Mouse (Mus musculus): ENCODE data around the gene Rgs21. TPM values are rescaled to one million over a fixed set of nuclear protein-coding genes. Genes with fewer than 3 reads are reported as not detected.
A peak's percentile ranks its signal among the peaks of the same experiment; 100 is the strongest.

Rgs21 gene
- polyA plus RNA-seq (2015; fragmentation: Nextera tagmentation; extraction: Ambion mirVana), result not detected in 2 replicates

- Histone ChIP-seq H3K36me3 (ENCODE audit: insufficient read depth, low read length) (no peaks in the 10 kb centered on the region), H3K9ac (ENCODE audit: low read depth, low read length) (no peak within 1 kb of the TSS), H3K4me2 (ENCODE audit: low read length) (no peak within 1 kb of the TSS), H3K4me1 (replicated peaks; ENCODE audit: insufficient read depth, low read length) (no peaks in the 10 kb centered on the region), H3K9me3 (replicated peaks; ENCODE audit: low read length) (no peaks in the 10 kb centered on the region), H3K27me3 (ENCODE audit: insufficient read depth, low read length) (no peaks in the 10 kb centered on the region), H3K4me3 (replicated peaks; ENCODE audit: low read depth, low read length) (no peak within 1 kb of the TSS), H3K27ac (no peak within 1 kb of the TSS)
- ATAC-seq (replicated peaks; ENCODE audit: low FRiP score, low read depth) (no peak), DNase-seq (ENCODE audit: low spot score) (no peak)
- WGBS, result 65% methylated on average over 3 of the region's 3 CpGs
- no peak for TF ChIP-seq CTCF (IDR thresholded peaks at IDR 0.05; ENCODE audit: low read depth)
These were observed at the start of gene Rgs21 for GRCm38 (mm10) chr1:144567567-144567966. Gene Rgs21 (minus strand): TSS chr1:144567667.

- H3K36me3 ChIP-seq (ENCODE audit: insufficient read depth, low read length), result no peaks in the 10 kb centered on the region
- no peak overlapping the region for H3K27ac ChIP-seq
- no peak for TF ChIP-seq CTCF (IDR thresholded peaks at IDR 0.05; ENCODE audit: low read depth)
- 94% methylated on average over 1 of the region's 1 CpGs for WGBS
- no peak overlapping the region for H3K4me2 ChIP-seq (ENCODE audit: low read length)
- no peak overlapping the region for H3K9ac ChIP-seq (ENCODE audit: low read depth, low read length)
- H3K4me3 ChIP-seq (replicated peaks; ENCODE audit: low read depth, low read length), result no peak overlapping the region
- DNase-seq (ENCODE audit: low spot score), result no peak
- H3K4me1 ChIP-seq (replicated peaks; ENCODE audit: insufficient read depth, low read length), result no peaks in the 10 kb centered on the region
- ATAC-seq (replicated peaks; ENCODE audit: low FRiP score, low read depth), result no peak
- H3K9me3 ChIP-seq (replicated peaks; ENCODE audit: low read length), result no peaks in the 10 kb centered on the region
- H3K27me3 ChIP-seq (ENCODE audit: insufficient read depth, low read length), result no peaks in the 10 kb centered on the region
These were observed 36.6 kb upstream of the Rgs21 start for GRCm38 (mm10) chr1:144604071-144604470.

- no peak for TF ChIP-seq CTCF (IDR thresholded peaks at IDR 0.05; ENCODE audit: low read depth)
- ATAC-seq (replicated peaks; ENCODE audit: low FRiP score, low read depth) (no peak), DNase-seq (ENCODE audit: low spot score) (no peak)
- H3K4me3 ChIP-seq (replicated peaks; ENCODE audit: low read depth, low read length), result no peak overlapping the region
- H3K9me3 ChIP-seq (replicated peaks; ENCODE audit: low read length), result no peaks in the 10 kb centered on the region
- H3K27me3 ChIP-seq (ENCODE audit: insufficient read depth, low read length), result no peaks in the 10 kb centered on the region
- no peak overlapping the region for H3K9ac ChIP-seq (ENCODE audit: low read depth, low read length)
- 72% methylated on average over 2 of the region's 2 CpGs for WGBS
- H3K4me2 ChIP-seq (ENCODE audit: low read length), result no peak overlapping the region
- no peaks in the 10 kb centered on the region for H3K36me3 ChIP-seq (ENCODE audit: insufficient read depth, low read length)
- H3K27ac ChIP-seq, result no peak overlapping the region
- H3K4me1 ChIP-seq (replicated peaks; ENCODE audit: insufficient read depth, low read length), result no peaks in the 10 kb centered on the region
These were observed 35.5 kb upstream of the Rgs21 start for GRCm38 (mm10) chr1:144602987-144603386.

DNA sequence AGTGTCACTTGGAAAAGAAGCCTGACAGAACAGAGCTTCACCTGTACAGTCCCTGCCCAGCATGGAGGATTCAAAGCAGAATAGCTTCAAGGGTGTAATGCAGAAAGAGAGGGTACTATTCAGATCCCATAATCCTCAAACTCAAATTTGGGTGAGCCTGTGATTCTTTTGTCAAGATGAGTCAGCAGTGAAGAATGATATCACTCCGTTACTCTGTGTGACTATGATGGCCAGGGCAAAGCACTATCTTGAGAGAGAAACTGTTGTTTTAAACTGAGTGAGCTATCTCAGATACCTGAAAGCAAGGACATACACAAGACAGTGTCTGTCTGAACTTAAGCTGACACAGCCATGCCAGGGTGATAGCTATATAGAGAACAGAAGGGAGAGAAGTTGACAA is 11.9 kb upstream of the Rgs21 start:
- no peaks in the 10 kb centered on the region for H3K4me1 ChIP-seq (replicated peaks; ENCODE audit: insufficient read depth, low read length)
- TF ChIP-seq CTCF (IDR thresholded peaks at IDR 0.05; ENCODE audit: low read depth), result no peak
- H3K27me3 ChIP-seq (ENCODE audit: insufficient read depth, low read length), result no peaks in the 10 kb centered on the region
- ATAC-seq (replicated peaks; ENCODE audit: low FRiP score, low read depth) (no peak), DNase-seq (ENCODE audit: low spot score) (no peak)
- H3K9ac ChIP-seq (ENCODE audit: low read depth, low read length), result no peak overlapping the region
- WGBS, result 87% methylated on average over 1 of the region's 1 CpGs
- no peaks in the 10 kb centered on the region for H3K9me3 ChIP-seq (replicated peaks; ENCODE audit: low read length)
- no peak overlapping the region for H3K27ac ChIP-seq
- no peak overlapping the region for H3K4me2 ChIP-seq (ENCODE audit: low read length)
- no peaks in the 10 kb centered on the region for H3K36me3 ChIP-seq (ENCODE audit: insufficient read depth, low read length)
- no peak overlapping the region for H3K4me3 ChIP-seq (replicated peaks; ENCODE audit: low read depth, low read length)

- Histone ChIP-seq H3K4me2 (ENCODE audit: low read length) (no peak overlapping the region), H3K9ac (ENCODE audit: low read depth, low read length) (no peak overlapping the region), H3K36me3 (ENCODE audit: insufficient read depth, low read length) (no peaks in the 10 kb centered on the region), H3K9me3 (replicated peaks; ENCODE audit: low read length) (no peaks in the 10 kb centered on the region), H3K4me1 (replicated peaks; ENCODE audit: insufficient read depth, low read length) (no peaks in the 10 kb centered on the region), H3K27me3 (ENCODE audit: insufficient read depth, low read length) (no peaks in the 10 kb centered on the region), H3K4me3 (replicated peaks; ENCODE audit: low read depth, low read length) (no peak overlapping the region), H3K27ac (no peak overlapping the region)
- ATAC-seq (replicated peaks; ENCODE audit: low FRiP score, low read depth) (no peak), DNase-seq (ENCODE audit: low spot score) (no peak)
- TF ChIP-seq CTCF (IDR thresholded peaks at IDR 0.05; ENCODE audit: low read depth), result peak; percentile 34
- WGBS, result 88% methylated on average over 2 of the region's 2 CpGs
These were observed 5.5 kb upstream of the Rgs21 start for GRCm38 (mm10) chr1:144572972-144573371.

GRCm38 (mm10) chr1:144569905-144570304 is 2.4 kb upstream of the Rgs21 start:
- Histone ChIP-seq H3K9me3 (replicated peaks; ENCODE audit: low read length) (no peaks in the 10 kb centered on the region), H3K36me3 (ENCODE audit: insufficient read depth, low read length) (no peaks in the 10 kb centered on the region), H3K27me3 (ENCODE audit: insufficient read depth, low read length) (no peaks in the 10 kb centered on the region), H3K9ac (ENCODE audit: low read depth, low read length) (no peak overlapping the region), H3K4me3 (replicated peaks; ENCODE audit: low read depth, low read length) (no peak overlapping the region), H3K27ac (no peak overlapping the region), H3K4me1 (replicated peaks; ENCODE audit: insufficient read depth, low read length) (no peaks in the 10 kb centered on the region), H3K4me2 (ENCODE audit: low read length) (no peak overlapping the region)
- TF ChIP-seq CTCF (IDR thresholded peaks at IDR 0.05; ENCODE audit: low read depth), result no peak
- DNase-seq (ENCODE audit: low spot score), result no peak
- 74% methylated on average over 3 of the region's 3 CpGs for WGBS
- ATAC-seq (replicated peaks; ENCODE audit: low FRiP score, low read depth), result no peak

GRCm38 (mm10) chr1:144545142-144545541 is 22.3 kb downstream of the Rgs21 start:
- no peak for ATAC-seq (replicated peaks; ENCODE audit: low FRiP score, low read depth)
- Histone ChIP-seq H3K4me1 (replicated peaks; ENCODE audit: insufficient read depth, low read length) (no peaks in the 10 kb centered on the region), H3K27me3 (ENCODE audit: insufficient read depth, low read length) (no peaks in the 10 kb centered on the region), H3K36me3 (ENCODE audit: insufficient read depth, low read length) (no peaks in the 10 kb centered on the region), H3K9me3 (replicated peaks; ENCODE audit: low read length) (no peaks in the 10 kb centered on the region), H3K4me2 (ENCODE audit: low read length) (no peak overlapping the region), H3K9ac (ENCODE audit: low read depth, low read length) (no peak overlapping the region), H3K4me3 (replicated peaks; ENCODE audit: low read depth, low read length) (no peak overlapping the region), H3K27ac (no peak overlapping the region)
- no peak for TF ChIP-seq CTCF (IDR thresholded peaks at IDR 0.05; ENCODE audit: low read depth)
- 85% methylated on average over 4 of the region's 4 CpGs for WGBS
- DNase-seq (ENCODE audit: low spot score), result no peak

Data from kidney, postnatal 0 days (tissue).